Mouse (Mus musculus): ENCODE results near the gene Zfp992. TPM values are rescaled to one million over a fixed set of nuclear protein-coding genes. Genes with fewer than 3 reads are reported as not detected.
"Not testable (repeated sequence)": the region's sequence is repeated elsewhere in the genome, so short reads cannot be mapped to it uniquely, and the experiment has no call there.

Zfp992 gene
- polyA plus RNA-seq, 1 experiment from 2014 or later = 2.7 TPM

GRCm38 (mm10) chr4:146463649-146464351 lies 15.0 kb downstream of the Zfp992 start:
- not testable (repeated sequence) for H3K4me1 ChIP-seq (ENCODE audit: control insufficient read depth, insufficient read depth, low read depth, low read length); H3K9ac ChIP-seq (ENCODE audit: low read depth, low read length); ATAC-seq; H3K27ac ChIP-seq (ENCODE audit: low read depth, low read length); H3K4me3 ChIP-seq (ENCODE audit: low read length); H3K27me3 ChIP-seq (replicated peaks; ENCODE audit: control insufficient read depth, insufficient read depth, low read length); H3K4me2 ChIP-seq (ENCODE audit: low read length); H3K36me3 ChIP-seq (ENCODE audit: control insufficient read depth, insufficient read depth, low read length)
- H3K9me3 ChIP-seq (ENCODE audit: control insufficient read depth, low read length) = peaks cover 18% of the 10 kb centered on the region
- 90% methylated on average over 17 of the region's 19 CpGs for WGBS

DNA sequence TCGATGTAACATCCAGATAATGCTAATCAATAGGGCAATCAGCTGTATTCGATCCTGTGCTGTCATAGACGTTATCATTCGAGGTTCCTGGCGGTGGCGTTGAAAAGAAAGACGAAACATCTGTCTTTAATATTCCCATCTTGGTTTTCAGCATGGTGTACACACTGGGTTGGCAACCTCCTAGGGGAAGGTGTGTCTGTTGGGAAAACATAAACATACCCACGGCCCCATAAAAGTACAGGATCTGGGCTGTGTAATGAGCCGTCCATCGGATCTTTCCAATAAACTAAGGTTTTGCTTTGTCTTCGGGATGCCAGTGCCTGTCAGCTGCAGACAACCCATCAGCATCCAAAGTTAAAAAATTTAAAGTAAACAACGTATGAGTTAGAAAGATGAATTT lies 21.2 kb downstream of the Zfp992 start:
- H3K4me1 ChIP-seq (ENCODE audit: control insufficient read depth, insufficient read depth, low read depth, low read length); ATAC-seq; H3K27me3 ChIP-seq (replicated peaks; ENCODE audit: control insufficient read depth, insufficient read depth, low read length); H3K36me3 ChIP-seq (ENCODE audit: control insufficient read depth, insufficient read depth, low read length); H3K9ac ChIP-seq (ENCODE audit: low read depth, low read length); H3K27ac ChIP-seq (ENCODE audit: low read depth, low read length); H3K4me3 ChIP-seq (ENCODE audit: low read length); H3K4me2 ChIP-seq (ENCODE audit: low read length): not testable (repeated sequence)
- H3K9me3 ChIP-seq (ENCODE audit: control insufficient read depth, low read length) = peaks cover 14% of the 10 kb centered on the region
- 94% methylated on average over 9 of the region's 12 CpGs for WGBS

DNA sequence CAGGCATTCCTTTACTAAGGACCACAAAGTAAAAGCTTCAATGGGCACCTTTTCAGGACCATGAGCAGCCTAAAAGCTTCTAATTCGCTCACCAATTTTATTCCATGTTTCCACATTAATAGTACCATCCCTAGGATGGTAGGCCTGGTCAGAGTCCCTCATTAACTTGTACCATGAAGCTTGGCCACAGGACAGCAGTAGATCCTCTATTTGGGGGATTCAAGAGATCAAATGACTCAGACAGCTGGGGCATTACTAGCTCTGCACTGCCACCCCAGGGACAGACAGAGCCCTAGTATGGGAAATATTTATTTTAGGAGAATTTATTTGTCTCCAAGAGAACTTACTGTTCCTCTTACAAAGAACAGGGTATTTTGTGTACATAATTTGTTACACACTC lies 25.4 kb downstream of the Zfp992 start:
- H3K4me1 ChIP-seq (ENCODE audit: control insufficient read depth, insufficient read depth, low read depth, low read length); H3K9ac ChIP-seq (ENCODE audit: low read depth, low read length); H3K27me3 ChIP-seq (replicated peaks; ENCODE audit: control insufficient read depth, insufficient read depth, low read length); H3K36me3 ChIP-seq (ENCODE audit: control insufficient read depth, insufficient read depth, low read length); H3K4me2 ChIP-seq (ENCODE audit: low read length); H3K27ac ChIP-seq (ENCODE audit: low read depth, low read length); H3K4me3 ChIP-seq (ENCODE audit: low read length): not testable (repeated sequence)
- WGBS = no CpG with 5 or more reads among the region's 1 CpGs
- peaks cover 36% of the 10 kb centered on the region for H3K9me3 ChIP-seq (ENCODE audit: control insufficient read depth, low read length)
- peak; percentile 6; the same call in 1 of the 2 replicates for ATAC-seq

GRCm38 (mm10) chr4:146474716-146475676 lies 26.2 kb downstream of the Zfp992 start:
- peak; percentile 74 for ATAC-seq
- peaks cover 32% of the 10 kb centered on the region for H3K9me3 ChIP-seq (ENCODE audit: control insufficient read depth, low read length)
- H3K4me2 ChIP-seq (ENCODE audit: low read length); H3K4me1 ChIP-seq (ENCODE audit: control insufficient read depth, insufficient read depth, low read depth, low read length); H3K27ac ChIP-seq (ENCODE audit: low read depth, low read length); H3K9ac ChIP-seq (ENCODE audit: low read depth, low read length); H3K36me3 ChIP-seq (ENCODE audit: control insufficient read depth, insufficient read depth, low read length); H3K4me3 ChIP-seq (ENCODE audit: low read length); H3K27me3 ChIP-seq (replicated peaks; ENCODE audit: control insufficient read depth, insufficient read depth, low read length): not testable (repeated sequence)
- WGBS = 56% methylated on average over 55 of the region's 94 CpGs

GRCm38 (mm10) chr4:146476260-146476659 lies 27.4 kb downstream of the Zfp992 start:
- not testable (repeated sequence) for H3K27me3 ChIP-seq (replicated peaks; ENCODE audit: control insufficient read depth, insufficient read depth, low read length); H3K4me2 ChIP-seq (ENCODE audit: low read length); H3K4me1 ChIP-seq (ENCODE audit: control insufficient read depth, insufficient read depth, low read depth, low read length); ATAC-seq; H3K4me3 ChIP-seq (ENCODE audit: low read length); H3K27ac ChIP-seq (ENCODE audit: low read depth, low read length); H3K36me3 ChIP-seq (ENCODE audit: control insufficient read depth, insufficient read depth, low read length); H3K9ac ChIP-seq (ENCODE audit: low read depth, low read length)
- WGBS = 96% methylated on average over 2 of the region's 2 CpGs
- peaks cover 40% of the 10 kb centered on the region for H3K9me3 ChIP-seq (ENCODE audit: control insufficient read depth, low read length)

GRCm38 (mm10) chr4:146476959-146477358 lies 28.1 kb downstream of the Zfp992 start:
- H3K4me3 ChIP-seq (ENCODE audit: low read length); H3K4me2 ChIP-seq (ENCODE audit: low read length); H3K27ac ChIP-seq (ENCODE audit: low read depth, low read length); H3K9ac ChIP-seq (ENCODE audit: low read depth, low read length); H3K4me1 ChIP-seq (ENCODE audit: control insufficient read depth, insufficient read depth, low read depth, low read length); H3K27me3 ChIP-seq (replicated peaks; ENCODE audit: control insufficient read depth, insufficient read depth, low read length); H3K36me3 ChIP-seq (ENCODE audit: control insufficient read depth, insufficient read depth, low read length); ATAC-seq: not testable (repeated sequence)
- peaks cover 44% of the 10 kb centered on the region for H3K9me3 ChIP-seq (ENCODE audit: control insufficient read depth, low read length)
- 81% methylated on average over 3 of the region's 3 CpGs for WGBS

DNA sequence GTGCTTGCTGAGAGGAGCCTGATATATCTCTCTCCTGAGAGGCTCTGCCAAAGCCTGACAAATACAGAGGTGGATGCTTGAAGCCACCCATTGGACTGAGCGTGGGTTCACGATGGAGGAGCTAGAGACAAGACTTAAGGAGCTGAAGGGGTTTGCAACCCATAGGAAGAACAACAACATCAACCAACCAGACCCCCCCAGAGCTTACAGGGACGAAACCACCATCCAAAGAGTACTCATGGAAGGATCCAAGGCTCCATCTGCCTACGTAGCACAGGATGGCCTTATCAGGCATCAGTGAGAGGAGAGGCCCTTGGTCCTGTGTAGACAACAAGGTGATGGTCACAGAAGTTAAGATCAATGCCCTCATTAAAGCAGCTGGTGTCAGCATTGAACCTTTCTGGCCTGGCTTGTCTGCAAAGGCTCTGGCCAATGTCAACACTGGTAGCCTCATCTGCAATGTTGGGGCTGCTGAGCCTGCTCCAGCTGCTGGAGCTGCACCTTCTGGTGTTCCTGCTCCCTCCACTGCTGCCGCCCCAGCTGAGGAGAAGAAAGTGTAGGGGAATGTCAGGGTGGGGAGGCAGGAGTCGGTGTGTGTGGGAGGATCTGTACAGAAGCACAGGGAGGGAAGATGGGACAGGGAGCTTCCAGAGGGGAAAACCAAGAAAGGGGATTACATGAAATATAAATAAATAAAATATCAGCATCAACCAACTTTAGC lies 31.7 kb downstream of the Zfp992 start:
- not testable (repeated sequence) for H3K4me1 ChIP-seq (ENCODE audit: control insufficient read depth, insufficient read depth, low read depth, low read length); H3K9ac ChIP-seq (ENCODE audit: low read depth, low read length); H3K36me3 ChIP-seq (ENCODE audit: control insufficient read depth, insufficient read depth, low read length); H3K27ac ChIP-seq (ENCODE audit: low read depth, low read length); H3K27me3 ChIP-seq (replicated peaks; ENCODE audit: control insufficient read depth, insufficient read depth, low read length); ATAC-seq; H3K4me3 ChIP-seq (ENCODE audit: low read length); H3K4me2 ChIP-seq (ENCODE audit: low read length)
- peaks cover 73% of the 10 kb centered on the region for H3K9me3 ChIP-seq (ENCODE audit: control insufficient read depth, low read length)
- 72% methylated on average over 6 of the region's 6 CpGs for whole genome bisulfite sequencing

- not testable (repeated sequence) for H3K36me3 ChIP-seq (ENCODE audit: control insufficient read depth, insufficient read depth, low read length); H3K4me1 ChIP-seq (ENCODE audit: control insufficient read depth, insufficient read depth, low read depth, low read length); H3K27ac ChIP-seq (ENCODE audit: low read depth, low read length); H3K9ac ChIP-seq (ENCODE audit: low read depth, low read length); ATAC-seq; H3K4me3 ChIP-seq (ENCODE audit: low read length); H3K27me3 ChIP-seq (replicated peaks; ENCODE audit: control insufficient read depth, insufficient read depth, low read length); H3K4me2 ChIP-seq (ENCODE audit: low read length)
- 88% methylated on average over 10 of the region's 10 CpGs for WGBS
- peaks cover 60% of the 10 kb centered on the region for H3K9me3 ChIP-seq (ENCODE audit: control insufficient read depth, low read length)
Observed at GRCm38 (mm10) chr4:146482546-146482945, 33.7 kb downstream of the Zfp992 start.

All from hindbrain, embryonic 16.5 days (tissue).